Mouse (Mus musculus): ENCODE data around the gene Tob1.

Gene Tob1

DNA sequence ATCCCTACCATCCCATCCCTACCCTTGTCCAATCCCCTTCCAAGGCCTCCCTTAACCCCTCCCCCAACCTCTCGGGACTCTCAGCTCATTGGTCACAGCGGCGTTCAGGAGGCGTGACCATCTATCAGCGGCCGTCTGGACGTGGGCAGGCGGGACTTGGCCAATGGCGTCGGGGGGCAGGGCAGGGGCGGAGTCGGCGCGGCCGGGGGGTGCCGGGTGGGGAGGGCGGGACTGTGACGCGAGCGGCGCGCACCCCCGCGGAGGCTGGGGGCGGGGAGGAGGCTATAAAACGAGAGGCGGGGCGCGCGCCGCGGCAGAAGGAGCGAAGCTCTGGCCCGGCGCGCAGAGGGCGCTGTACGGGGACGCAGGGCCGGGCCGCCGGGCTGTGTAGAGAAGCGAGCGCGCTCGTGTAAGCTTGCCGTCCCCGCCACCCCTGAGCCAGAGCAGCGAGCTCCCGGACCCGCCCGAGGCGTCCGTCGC, at the start of gene Tob1:
Tob1 (plus strand) TSS at position 331 of the 480 bp plus-strand sequence.
- peak; percentile 100 for DNase-seq (ENCODE audit: inconsistent ontology term)

DNA sequence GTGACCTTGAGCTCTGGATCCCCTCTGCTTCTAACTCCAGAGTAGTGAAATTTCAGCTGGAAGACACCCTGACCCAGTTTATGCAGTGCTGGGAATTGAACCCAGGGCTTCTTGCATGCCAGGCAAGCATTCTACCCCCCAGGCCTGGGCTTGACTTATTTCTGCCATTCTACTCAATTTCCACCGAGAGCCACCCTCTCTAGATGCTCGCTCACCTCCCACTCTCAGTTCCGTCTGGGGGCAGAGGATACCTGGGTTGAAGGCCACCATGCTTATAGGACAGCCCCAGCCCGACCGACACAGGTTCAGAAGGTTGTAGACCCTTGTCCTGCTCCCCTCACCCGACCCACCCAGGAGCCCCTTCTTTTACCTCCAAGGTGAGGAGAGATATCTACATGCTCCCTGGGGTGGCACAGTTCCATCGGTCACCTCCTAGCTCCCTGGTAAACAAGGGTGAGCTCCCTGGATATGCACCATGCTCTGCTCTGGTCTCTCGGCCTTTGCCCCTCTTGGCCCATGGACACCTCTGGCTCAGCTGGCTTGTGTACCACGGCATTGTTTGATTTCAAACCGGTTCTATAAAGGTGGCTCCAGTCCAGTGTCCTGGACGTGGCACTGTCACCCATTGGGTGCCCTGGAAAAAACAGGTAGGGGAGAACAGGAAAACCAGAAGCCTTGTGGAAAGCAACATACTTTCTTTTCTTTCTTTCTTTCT, 49.2 kb upstream of the Tob1 start:
- no peak for DNase-seq (ENCODE audit: inconsistent ontology term)

DNA sequence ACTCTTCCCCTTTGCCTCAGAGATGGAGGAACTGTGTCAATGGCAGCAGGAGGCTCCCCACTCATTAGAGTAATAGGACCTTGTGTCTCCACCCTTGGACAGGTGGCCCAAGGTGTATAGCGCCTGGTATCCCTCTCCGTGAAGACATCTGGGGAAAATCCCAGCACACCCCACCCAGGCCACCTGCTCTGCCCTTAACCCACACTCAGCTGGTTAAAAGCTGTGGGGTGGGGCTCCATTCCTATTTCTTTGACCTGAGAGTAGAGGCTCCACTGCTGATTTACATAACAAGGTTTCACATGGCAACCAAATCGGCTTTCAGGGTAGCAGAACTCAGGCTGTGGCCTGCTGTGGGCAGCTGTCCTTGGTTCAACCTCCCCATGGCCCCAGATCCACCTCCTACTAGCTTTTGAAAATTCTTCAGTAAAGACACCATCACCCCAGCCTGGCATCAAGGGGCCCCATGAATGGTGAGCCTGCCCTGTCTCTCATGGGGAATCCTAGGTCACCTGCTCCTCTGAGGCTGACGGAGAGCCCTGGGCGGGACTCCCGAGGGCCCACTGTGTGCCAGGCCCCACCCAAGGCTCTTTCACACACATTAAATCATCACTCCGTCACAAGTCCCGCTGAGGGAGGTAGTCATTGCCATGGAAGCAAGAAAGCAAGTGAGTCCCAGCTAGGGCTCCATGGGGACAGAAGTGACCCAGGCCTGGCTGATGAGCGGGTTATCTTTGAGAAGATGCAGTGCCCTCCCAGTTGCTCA, 48.1 kb upstream of the Tob1 start:
- no peak for DNase-seq (ENCODE audit: inconsistent ontology term)

DNA sequence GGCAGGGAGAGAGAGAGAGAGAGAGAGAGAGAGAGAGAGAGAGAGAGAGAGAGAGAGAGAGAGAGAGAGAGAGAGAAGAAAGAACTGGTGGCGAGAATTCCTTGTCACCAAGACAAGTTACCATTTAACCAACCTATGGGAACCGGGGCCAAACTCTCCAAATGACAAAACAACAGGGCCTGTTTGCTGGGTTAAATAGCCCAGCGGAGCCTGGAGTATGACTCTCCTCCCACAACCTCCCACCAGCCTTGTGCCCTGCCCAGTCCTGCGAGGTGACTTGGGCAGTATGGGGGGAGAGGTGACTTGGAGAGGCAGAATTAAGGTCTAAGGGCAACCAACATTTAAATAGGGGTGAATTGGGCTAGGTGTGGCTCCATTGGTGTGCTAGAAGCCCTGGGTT, 45.5 kb upstream of the Tob1 start:
- no peak for DNase-seq (ENCODE audit: inconsistent ontology term)

DNA sequence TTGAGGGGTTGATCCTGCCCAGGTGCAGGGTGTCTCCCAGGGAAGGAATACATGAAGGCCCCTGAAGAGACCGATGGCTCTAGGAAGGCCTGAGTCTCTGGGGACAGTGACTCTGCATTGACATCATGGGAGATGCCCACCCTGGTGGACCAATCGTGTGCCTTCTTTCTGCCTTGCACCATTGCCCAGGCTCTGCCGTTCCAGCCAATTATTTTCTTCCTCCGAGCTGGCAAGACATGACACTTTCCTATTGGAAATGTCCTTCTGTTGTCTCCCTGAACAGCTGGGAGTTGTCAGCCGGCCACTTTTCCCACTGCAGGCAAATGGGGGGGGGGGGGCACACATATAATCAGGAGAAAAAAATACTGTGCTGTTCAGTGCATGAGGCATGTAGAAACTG, 43.0 kb upstream of the Tob1 start:
- no peak for DNase-seq (ENCODE audit: inconsistent ontology term)

DNA sequence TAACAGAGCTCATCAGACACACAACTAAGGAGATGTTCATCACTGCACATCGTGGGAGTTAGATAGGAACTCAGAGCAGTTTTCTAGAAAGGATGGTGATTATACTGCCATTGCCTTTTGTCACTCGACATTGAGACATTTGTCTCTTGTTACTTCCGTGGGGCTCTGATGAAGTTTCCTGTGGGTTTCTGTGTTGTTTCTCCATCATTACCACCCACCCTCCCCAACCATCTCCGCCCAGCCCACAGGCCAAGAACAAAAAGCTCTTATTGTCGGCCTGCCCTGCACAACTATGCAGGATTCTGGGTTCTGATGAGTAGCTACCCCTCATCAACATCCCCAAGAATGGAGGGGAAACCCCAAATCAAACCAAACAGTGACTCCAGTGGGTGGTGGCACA, 41.7 kb upstream of the Tob1 start:
- no peak for DNase-seq (ENCODE audit: inconsistent ontology term)

DNA sequence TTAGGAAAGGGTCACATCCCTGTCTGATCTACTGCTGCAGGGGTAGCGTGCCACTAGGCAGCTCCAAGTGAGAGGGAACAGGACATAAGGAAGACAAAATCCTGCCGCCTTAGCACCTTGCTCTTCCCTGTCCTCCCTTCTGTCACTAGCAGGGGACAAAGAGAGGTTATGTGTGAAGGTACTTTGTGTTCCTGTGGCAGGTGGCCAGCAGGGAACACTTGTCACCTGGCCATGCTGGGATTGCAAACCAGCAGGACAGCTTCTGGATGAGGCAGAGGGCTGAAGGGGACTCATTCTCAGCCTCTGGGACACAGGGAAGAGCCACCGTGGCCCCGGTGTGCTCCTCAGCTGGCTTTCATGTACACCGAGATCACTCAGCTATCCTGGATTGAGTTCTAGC, 39.6 kb upstream of the Tob1 start:
- DNase-seq (ENCODE audit: inconsistent ontology term), result no peak

DNA sequence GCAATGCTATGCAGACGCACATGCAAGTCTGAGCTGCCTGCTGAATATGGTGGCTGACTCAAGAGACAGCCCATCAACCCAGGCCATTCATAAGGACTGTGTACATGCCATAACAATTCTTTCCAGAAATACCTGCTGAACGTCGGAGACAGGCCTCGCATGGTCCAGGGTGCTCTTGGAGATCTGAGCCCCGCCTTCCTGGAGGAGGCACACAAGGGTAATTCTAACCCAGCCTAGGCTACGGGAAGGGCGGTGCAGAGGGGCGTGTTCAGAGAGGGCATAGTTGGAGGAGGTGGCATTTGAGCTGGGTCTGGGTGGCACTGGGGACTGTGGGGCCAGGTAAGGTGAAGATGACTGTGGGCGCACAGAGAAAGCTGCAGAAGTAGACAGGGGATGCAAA, 39.1 kb upstream of the Tob1 start:
- no peak for DNase-seq (ENCODE audit: inconsistent ontology term)

DNA sequence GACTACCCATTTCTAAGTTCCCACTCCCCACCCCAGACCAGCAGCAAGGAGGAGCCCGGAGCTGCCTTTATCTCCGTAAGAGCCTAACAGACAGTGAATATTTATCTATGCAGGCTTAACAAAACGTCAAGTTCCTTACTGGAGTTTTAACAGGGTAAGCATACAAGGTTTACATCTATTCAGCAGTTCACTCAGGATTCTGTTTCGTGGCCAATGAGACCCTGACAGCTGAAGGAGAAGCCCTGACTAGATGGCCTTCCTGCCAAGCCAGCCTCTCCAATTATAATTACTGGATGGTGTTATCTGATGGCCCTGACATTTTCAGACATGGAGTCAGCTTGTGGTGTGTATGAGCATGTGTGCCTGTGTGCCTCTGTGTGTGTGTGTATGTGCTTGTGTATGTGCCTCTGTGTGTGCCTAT, 37.5 kb upstream of the Tob1 start:
- DNase-seq (ENCODE audit: inconsistent ontology term), result no peak

DNA sequence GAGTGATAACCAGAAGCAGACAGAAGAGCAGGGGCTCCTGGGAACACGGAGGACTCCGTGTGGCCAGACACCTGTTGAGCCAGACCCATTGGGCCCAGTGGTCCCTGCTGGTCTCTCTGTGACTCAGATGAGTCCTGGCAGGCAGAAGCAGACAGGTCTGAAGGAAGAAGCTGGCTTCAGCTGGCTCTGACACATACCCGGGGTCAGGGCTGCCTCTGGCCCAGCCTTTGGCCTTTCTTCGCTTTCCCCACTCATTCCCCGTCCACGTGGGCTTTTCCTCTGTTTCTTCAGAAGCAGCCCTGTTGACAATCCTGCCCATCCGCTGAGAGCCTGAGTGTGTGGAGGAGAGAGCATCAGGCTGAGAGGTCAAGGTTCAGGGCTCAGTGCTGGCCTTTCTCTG, 36.0 kb upstream of the Tob1 start:
- DNase-seq (ENCODE audit: inconsistent ontology term), result no peak

DNA sequence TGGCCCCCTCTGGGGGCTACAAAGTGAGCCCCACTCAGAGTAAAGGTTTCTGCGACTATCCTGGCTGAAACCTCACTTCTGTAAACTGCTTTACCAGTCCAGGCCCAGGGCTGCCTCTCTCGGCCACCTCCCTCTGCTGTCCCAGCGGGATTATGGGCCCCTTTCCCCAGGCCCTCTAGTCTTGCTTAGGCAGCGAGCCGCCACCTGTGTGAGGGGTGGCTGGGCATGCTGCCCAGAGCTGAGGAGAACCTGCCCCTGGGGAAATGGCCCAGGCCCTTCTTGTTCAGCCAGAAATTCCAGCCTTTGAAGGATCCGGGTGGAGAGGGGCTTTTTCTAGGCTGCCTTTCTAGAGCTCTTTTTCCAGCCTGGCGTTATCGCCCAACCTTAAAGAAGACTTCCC, 35.6 kb upstream of the Tob1 start:
- peak; percentile 40 for DNase-seq (ENCODE audit: inconsistent ontology term)

DNA sequence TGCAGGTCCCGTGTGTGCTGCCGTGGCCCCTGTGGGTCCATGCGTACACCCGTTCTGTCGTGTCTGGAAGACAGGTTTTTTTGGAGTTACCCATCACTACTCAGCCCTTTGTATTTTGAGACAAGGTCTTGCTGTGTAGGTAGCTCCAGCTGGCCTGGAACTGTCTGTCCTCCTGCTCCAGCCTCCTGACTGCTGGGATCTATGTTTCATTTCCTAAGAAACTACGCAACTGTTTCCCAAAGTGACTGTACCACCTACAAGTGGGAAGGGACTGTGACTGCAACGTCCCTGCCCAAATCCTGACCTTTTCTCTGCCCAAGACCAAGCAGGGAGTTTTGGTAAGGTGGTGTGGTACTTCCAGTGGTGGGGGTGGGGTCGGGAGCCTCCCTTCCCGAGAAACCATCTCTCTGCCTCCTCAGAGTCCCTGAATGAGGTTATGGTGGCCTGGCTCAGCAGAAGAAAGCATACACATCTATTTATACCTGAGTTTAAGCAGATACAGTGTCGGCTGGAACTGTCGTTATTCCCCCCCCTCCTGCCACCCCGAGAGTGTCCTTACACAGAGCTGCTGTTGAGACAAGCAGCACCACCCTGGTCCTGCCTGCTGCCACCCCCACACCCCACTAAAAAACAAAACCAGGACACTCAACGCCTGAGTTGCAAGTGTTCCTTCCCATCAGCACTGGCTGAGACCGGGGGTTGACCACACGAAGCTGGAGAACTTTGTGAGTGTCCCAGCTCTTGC, 33.2 kb upstream of the Tob1 start:
- no peak for DNase-seq (ENCODE audit: inconsistent ontology term)

DNA sequence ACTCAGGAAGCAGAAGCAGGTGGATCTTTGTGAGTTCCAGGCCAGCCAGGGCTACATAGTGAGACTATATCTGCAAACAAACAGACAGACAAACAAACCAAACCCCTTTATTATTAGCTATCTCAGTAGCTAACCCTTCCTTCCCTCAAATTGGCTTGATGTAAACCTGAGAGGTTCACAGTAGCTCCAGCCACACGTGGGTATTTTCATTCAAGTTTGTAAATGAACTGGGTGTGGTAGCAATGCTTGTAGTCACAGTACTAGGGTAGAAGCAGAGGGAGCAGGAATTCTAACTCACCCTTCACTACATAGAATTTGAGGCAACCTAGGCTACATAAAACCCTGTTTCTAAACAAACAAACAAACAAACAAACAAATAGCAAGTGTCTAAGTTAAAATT, 31.5 kb upstream of the Tob1 start:
- no peak for DNase-seq (ENCODE audit: inconsistent ontology term)

DNA sequence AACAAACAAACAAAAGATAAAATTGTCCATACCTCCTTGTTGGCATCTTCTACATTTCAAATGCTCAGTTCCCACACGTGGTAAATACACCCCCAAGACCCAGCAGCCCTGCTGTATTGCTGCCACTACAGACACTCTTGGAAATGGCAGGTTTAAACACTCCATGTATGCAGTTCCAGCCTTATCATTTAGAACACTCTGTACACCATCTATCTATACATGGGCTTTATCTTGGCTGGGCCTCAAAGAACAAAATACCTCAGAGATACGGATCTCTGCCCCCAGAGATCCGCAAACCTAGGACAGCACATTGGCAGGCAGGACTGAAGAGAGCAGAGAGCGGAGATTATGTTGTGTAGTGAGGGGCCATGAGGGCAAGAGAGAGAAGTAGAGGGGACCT, 31.1 kb upstream of the Tob1 start:
- DNase-seq (ENCODE audit: inconsistent ontology term), result no peak

DNA sequence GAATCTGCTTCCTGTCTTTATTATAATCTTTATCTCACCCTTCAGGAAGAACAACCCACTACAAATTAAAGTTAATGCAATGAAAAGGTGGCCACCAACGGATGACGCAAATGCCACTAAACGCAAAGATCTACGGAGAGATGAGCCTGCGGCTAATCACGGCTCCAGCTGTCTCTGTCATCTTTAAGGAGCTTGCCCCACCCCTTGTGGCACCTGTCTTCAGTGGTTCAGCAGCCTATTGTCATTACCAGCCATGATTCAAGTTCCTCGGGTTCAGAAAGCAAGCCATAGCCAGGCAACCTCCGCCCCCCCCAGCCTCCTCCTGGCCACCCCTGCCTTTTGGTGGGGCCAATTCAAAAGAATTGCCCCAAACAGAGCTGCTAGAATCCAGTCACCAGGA, 29.6 kb upstream of the Tob1 start:
- DNase-seq (ENCODE audit: inconsistent ontology term), result no peak

DNA sequence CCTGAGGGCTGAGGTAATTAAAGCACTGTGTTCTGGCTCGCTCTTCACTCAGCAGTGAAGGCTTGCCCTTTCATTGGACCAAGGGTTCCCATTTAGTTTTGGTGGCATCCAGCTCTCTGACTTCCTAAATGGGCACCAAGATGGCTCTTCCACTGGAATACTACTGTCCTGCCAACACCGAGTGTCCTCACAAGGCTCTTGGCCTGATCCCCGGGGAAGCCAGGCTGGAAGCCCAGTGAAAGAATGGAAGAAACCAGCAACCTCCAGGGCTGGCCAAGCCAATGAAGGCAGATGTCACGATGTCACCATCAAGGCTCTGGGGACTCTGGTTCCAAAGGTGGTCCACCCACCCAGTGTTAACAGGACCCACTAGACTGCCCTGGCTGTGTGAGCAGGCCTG, 28.5 kb upstream of the Tob1 start:
- no peak for DNase-seq (ENCODE audit: inconsistent ontology term)

DNA sequence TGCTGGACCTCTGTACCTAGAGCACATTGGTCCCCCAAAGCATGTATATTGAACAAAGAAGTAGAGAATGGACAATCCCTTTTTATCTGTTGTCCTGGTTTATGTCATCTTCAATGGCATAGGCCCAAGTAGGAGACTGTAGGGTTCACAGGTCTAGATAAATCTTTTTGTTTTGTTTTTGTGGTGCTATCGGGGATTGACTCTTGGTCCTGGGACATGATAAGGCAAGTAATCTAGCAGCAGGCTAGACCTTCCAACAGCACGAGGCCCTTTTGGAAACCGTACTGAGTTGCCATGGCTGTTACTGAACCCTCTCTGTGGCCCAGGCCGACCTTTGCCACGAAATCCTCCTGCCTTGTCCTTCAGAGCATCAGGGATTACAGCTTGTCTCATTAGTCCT, 28.1 kb upstream of the Tob1 start:
- no peak for DNase-seq (ENCODE audit: inconsistent ontology term)

DNA sequence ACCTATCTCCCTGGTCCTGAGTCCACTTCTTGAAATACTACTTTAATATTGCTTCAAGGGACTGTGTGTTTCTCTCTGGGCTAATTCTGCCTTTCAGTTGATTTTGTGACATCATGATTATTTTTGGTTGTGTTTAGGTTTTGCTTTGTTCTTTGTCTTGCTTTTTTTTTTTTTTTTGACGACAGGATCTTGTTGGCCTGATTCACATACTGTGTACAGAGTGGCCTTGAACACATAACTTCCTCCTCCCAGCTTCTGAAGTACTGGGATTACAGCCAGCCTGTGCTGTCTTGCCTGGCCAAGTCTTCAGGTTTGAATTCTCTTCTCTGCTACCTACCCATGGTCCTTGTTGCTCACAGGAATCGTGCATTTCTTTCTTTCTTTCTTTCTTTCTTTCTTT, 27.6 kb upstream of the Tob1 start:
- DNase-seq (ENCODE audit: inconsistent ontology term), result no peak

DNA sequence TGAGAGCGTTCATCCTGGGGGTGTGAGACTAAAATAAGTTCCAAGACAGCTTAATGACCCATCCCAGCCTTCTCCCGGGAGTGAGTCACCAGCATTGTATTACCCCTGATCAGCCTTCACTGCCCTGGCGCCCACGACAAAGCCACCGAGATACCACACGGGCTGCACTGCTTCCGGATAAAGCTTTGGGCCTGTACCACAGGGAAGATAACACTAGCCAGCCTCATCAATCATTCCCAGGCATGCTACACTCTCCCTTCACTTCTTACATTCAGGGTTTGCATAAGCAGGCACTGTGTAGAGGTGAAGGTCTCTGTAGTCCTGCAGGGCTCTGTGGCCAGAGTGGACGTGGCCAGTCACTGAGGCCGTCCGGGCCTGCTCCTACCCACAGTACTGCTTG, 21.7 kb upstream of the Tob1 start:
- peak; percentile 27 for DNase-seq (ENCODE audit: inconsistent ontology term)

DNA sequence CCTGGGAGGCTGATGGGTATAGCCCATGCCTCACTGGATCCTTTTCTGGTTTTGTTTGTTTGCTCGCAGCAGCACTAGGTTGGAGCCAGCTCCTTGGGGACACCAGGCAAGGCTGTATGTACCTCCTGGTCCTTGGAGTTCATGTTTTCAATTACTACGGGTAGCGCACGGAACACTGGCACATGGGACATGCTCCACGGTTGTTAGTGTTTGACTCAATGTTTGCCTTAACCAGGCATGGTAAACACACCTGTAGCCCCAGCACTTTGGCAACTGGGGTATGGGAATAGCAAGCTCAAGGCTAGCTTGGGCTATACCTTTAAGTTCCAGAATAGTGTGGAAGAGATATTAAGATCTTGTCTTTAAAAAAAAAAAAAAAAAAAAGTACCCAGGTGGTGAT, 20.6 kb upstream of the Tob1 start:
- DNase-seq (ENCODE audit: inconsistent ontology term), result no peak

DNA sequence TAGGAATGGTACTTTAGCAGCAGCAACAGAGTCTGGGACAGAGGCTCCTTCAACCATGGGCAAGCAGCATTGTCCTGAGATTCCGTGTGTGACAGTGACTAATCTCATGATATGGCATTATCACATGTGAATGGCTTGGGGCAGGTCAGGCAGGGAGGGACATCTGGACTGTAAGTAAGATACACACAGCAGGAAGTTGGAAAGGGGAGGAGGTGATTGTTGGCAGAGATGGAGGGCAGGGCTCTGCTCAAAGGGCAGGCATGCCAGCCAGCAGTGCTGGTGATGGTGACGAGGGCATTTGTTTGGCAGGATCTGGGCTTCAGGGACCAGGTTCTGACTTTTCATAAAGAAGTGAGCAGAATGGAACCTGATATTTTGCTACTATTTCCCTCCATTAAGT, 18.1 kb upstream of the Tob1 start:
- no peak for DNase-seq (ENCODE audit: inconsistent ontology term)

DNA sequence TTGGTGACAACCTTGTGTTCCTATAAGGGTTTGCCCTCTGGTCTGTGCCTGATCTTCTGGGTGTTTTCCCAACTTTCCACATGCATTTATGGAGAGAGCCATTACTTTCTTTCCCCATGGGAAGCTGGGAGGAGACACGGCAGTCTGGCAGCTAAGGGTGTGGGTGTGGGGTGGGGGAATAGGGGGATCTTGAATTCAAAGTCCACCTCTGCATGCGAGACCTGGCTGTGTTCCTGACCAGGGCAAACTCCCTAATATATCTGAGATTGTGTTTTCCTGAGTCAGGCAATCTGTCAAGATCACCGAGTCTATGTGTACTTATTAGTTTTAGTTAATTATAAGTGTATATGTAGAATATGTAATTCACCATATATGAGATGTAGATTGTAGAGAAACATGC, 14.9 kb upstream of the Tob1 start:
- no peak for DNase-seq (ENCODE audit: inconsistent ontology term)
